Mouse (Mus musculus): ENCODE data around the gene Osmr. TPM values are rescaled to one million over a fixed set of nuclear protein-coding genes. Genes with fewer than 3 reads are reported as not detected.

Gene Osmr
- polyA plus RNA-seq, 1 experiment from 2014 or later: 1.8 TPM

- H3K36me3 ChIP-seq (ENCODE audit: control insufficient read depth, insufficient read depth, low read length): no peaks in the 10 kb centered on the region
- peak overlapping the region; percentile 68 for H3K4me2 ChIP-seq (ENCODE audit: low read length)
- WGBS: 1% methylated on average over 52 of the region's 52 CpGs
- ATAC-seq (ENCODE audit: low FRiP score, low TSS enrichment) (0 out of 2 replicates have a peak, but pooled peaks have one; percentile 31), DNase-seq (peak; percentile 26)
- peaks cover 11% of the 10 kb centered on the region for H3K4me1 ChIP-seq (ENCODE audit: control insufficient read depth, insufficient read depth, low read length)
- H3K27me3 ChIP-seq (ENCODE audit: control insufficient read depth, insufficient read depth, low read length): peaks cover 20% of the 10 kb centered on the region
- no peak overlapping the region for H3K27ac ChIP-seq (replicated peaks; ENCODE audit: low read depth, low read length)
- peak overlapping the region; percentile 38 for H3K4me3 ChIP-seq (replicated peaks; ENCODE audit: low read depth, low read length)
- H3K9me3 ChIP-seq (ENCODE audit: control insufficient read depth, low read length): no peaks in the 10 kb centered on the region
- H3K9ac ChIP-seq (replicated peaks; ENCODE audit: low read length): peak overlapping the region; percentile 34; the same call in 1 of the 2 replicates
These were observed 765 bp downstream of the Osmr start for GRCm38 (mm10) chr15:6873807-6874600.

- Histone ChIP-seq H3K9ac (replicated peaks; ENCODE audit: low read length) (no peak overlapping the region), H3K27me3 (ENCODE audit: control insufficient read depth, insufficient read depth, low read length) (peaks cover 20% of the 10 kb centered on the region), H3K27ac (replicated peaks; ENCODE audit: low read depth, low read length) (no peak overlapping the region), H3K36me3 (ENCODE audit: control insufficient read depth, insufficient read depth, low read length) (no peaks in the 10 kb centered on the region), H3K9me3 (ENCODE audit: control insufficient read depth, low read length) (no peaks in the 10 kb centered on the region), H3K4me3 (replicated peaks; ENCODE audit: low read depth, low read length) (peak overlapping the region; percentile 38; the same call in 1 of the 2 replicates), H3K4me2 (ENCODE audit: low read length) (peak overlapping the region; percentile 68), H3K4me1 (ENCODE audit: control insufficient read depth, insufficient read depth, low read length) (peaks cover 11% of the 10 kb centered on the region)
- WGBS: 40% methylated on average over 17 of the region's 17 CpGs
- ATAC-seq (ENCODE audit: low FRiP score, low TSS enrichment) (no peak), DNase-seq (peak; percentile 28)
These were observed 1.5 kb downstream of the Osmr start for GRCm38 (mm10) chr15:6873154-6873806.

- Histone ChIP-seq H3K9me3 (ENCODE audit: control insufficient read depth, low read length) (no peaks in the 10 kb centered on the region), H3K4me1 (ENCODE audit: control insufficient read depth, insufficient read depth, low read length) (peaks cover 11% of the 10 kb centered on the region), H3K9ac (replicated peaks; ENCODE audit: low read length) (no peak overlapping the region), H3K27ac (replicated peaks; ENCODE audit: low read depth, low read length) (no peak overlapping the region), H3K4me2 (ENCODE audit: low read length) (no peak overlapping the region), H3K27me3 (ENCODE audit: control insufficient read depth, insufficient read depth, low read length) (peaks cover 20% of the 10 kb centered on the region), H3K36me3 (ENCODE audit: control insufficient read depth, insufficient read depth, low read length) (no peaks in the 10 kb centered on the region), H3K4me3 (replicated peaks; ENCODE audit: low read depth, low read length) (no peak overlapping the region)
- ATAC-seq (ENCODE audit: low FRiP score, low TSS enrichment) (no peak), DNase-seq (no peak)
- WGBS: 78% methylated on average over 11 of the region's 11 CpGs
These were observed 3.0 kb downstream of the Osmr start for GRCm38 (mm10) chr15:6871621-6872359.

- H3K4me3 ChIP-seq (replicated peaks; ENCODE audit: low read depth, low read length): no peak overlapping the region
- H3K9me3 ChIP-seq (ENCODE audit: control insufficient read depth, low read length): no peaks in the 10 kb centered on the region
- no peak overlapping the region for H3K4me2 ChIP-seq (ENCODE audit: low read length)
- H3K27ac ChIP-seq (replicated peaks; ENCODE audit: low read depth, low read length): no peak overlapping the region
- WGBS: 12% methylated on average over 6 of the region's 6 CpGs
- ATAC-seq (ENCODE audit: low FRiP score, low TSS enrichment): no peak
- no peak overlapping the region for H3K9ac ChIP-seq (replicated peaks; ENCODE audit: low read length)
- DNase-seq: no peak
- no peaks in the 10 kb centered on the region for H3K27me3 ChIP-seq (ENCODE audit: control insufficient read depth, insufficient read depth, low read length)
- no peaks in the 10 kb centered on the region for H3K36me3 ChIP-seq (ENCODE audit: control insufficient read depth, insufficient read depth, low read length)
- no peaks in the 10 kb centered on the region for H3K4me1 ChIP-seq (ENCODE audit: control insufficient read depth, insufficient read depth, low read length)
These were observed 7.9 kb downstream of the Osmr start for GRCm38 (mm10) chr15:6866888-6867287.

- DNase-seq (no peak), ATAC-seq (ENCODE audit: low FRiP score, low TSS enrichment) (no peak)
- WGBS: 89% methylated on average over 4 of the region's 4 CpGs
- no peaks in the 10 kb centered on the region for H3K27me3 ChIP-seq (ENCODE audit: control insufficient read depth, insufficient read depth, low read length)
- H3K4me1 ChIP-seq (ENCODE audit: control insufficient read depth, insufficient read depth, low read length): no peaks in the 10 kb centered on the region
- H3K9ac ChIP-seq (replicated peaks; ENCODE audit: low read length): no peak overlapping the region
- H3K4me3 ChIP-seq (replicated peaks; ENCODE audit: low read depth, low read length): no peak overlapping the region
- no peaks in the 10 kb centered on the region for H3K9me3 ChIP-seq (ENCODE audit: control insufficient read depth, low read length)
- no peak overlapping the region for H3K27ac ChIP-seq (replicated peaks; ENCODE audit: low read depth, low read length)
- no peak overlapping the region for H3K4me2 ChIP-seq (ENCODE audit: low read length)
- no peaks in the 10 kb centered on the region for H3K36me3 ChIP-seq (ENCODE audit: control insufficient read depth, insufficient read depth, low read length)
These were observed 12.6 kb downstream of the Osmr start for GRCm38 (mm10) chr15:6862125-6862524.

GRCm38 (mm10) chr15:6861617-6862016 is 13.2 kb downstream of the Osmr start:
- Histone ChIP-seq H3K4me1 (ENCODE audit: control insufficient read depth, insufficient read depth, low read length) (no peaks in the 10 kb centered on the region), H3K36me3 (ENCODE audit: control insufficient read depth, insufficient read depth, low read length) (no peaks in the 10 kb centered on the region), H3K27me3 (ENCODE audit: control insufficient read depth, insufficient read depth, low read length) (no peaks in the 10 kb centered on the region), H3K9me3 (ENCODE audit: control insufficient read depth, low read length) (no peaks in the 10 kb centered on the region), H3K9ac (replicated peaks; ENCODE audit: low read length) (no peak overlapping the region), H3K4me2 (ENCODE audit: low read length) (no peak overlapping the region), H3K27ac (replicated peaks; ENCODE audit: low read depth, low read length) (no peak overlapping the region), H3K4me3 (replicated peaks; ENCODE audit: low read depth, low read length) (no peak overlapping the region)
- WGBS: 83% methylated on average over 7 of the region's 7 CpGs
- DNase-seq (no peak), ATAC-seq (ENCODE audit: low FRiP score, low TSS enrichment) (no peak)

GRCm38 (mm10) chr15:6859781-6860180 is 15.0 kb downstream of the Osmr start:
- WGBS: 91% methylated on average over 7 of the region's 7 CpGs
- Histone ChIP-seq H3K27ac (replicated peaks; ENCODE audit: low read depth, low read length) (no peak overlapping the region), H3K36me3 (ENCODE audit: control insufficient read depth, insufficient read depth, low read length) (no peaks in the 10 kb centered on the region), H3K4me2 (ENCODE audit: low read length) (no peak overlapping the region), H3K27me3 (ENCODE audit: control insufficient read depth, insufficient read depth, low read length) (no peaks in the 10 kb centered on the region), H3K4me1 (ENCODE audit: control insufficient read depth, insufficient read depth, low read length) (no peaks in the 10 kb centered on the region), H3K4me3 (replicated peaks; ENCODE audit: low read depth, low read length) (no peak overlapping the region), H3K9ac (replicated peaks; ENCODE audit: low read length) (no peak overlapping the region), H3K9me3 (ENCODE audit: control insufficient read depth, low read length) (no peaks in the 10 kb centered on the region)
- no peak for ATAC-seq (ENCODE audit: low FRiP score, low TSS enrichment)
- DNase-seq: no peak

GRCm38 (mm10) chr15:6858871-6859270 is 15.9 kb downstream of the Osmr start:
- no peaks in the 10 kb centered on the region for H3K9me3 ChIP-seq (ENCODE audit: control insufficient read depth, low read length)
- DNase-seq (no peak), ATAC-seq (ENCODE audit: low FRiP score, low TSS enrichment) (no peak)
- H3K4me2 ChIP-seq (ENCODE audit: low read length): no peak overlapping the region
- no peak overlapping the region for H3K9ac ChIP-seq (replicated peaks; ENCODE audit: low read length)
- H3K4me3 ChIP-seq (replicated peaks; ENCODE audit: low read depth, low read length): no peak overlapping the region
- 92% methylated on average over 4 of the region's 4 CpGs for WGBS
- no peaks in the 10 kb centered on the region for H3K36me3 ChIP-seq (ENCODE audit: control insufficient read depth, insufficient read depth, low read length)
- no peaks in the 10 kb centered on the region for H3K4me1 ChIP-seq (ENCODE audit: control insufficient read depth, insufficient read depth, low read length)
- H3K27me3 ChIP-seq (ENCODE audit: control insufficient read depth, insufficient read depth, low read length): no peaks in the 10 kb centered on the region
- no peak overlapping the region for H3K27ac ChIP-seq (replicated peaks; ENCODE audit: low read depth, low read length)
